5 mouse cellular contexts compared by ENCODE assay signal in genomic region chr9:31051509-31051908, GRCm38 (mm10). TPM values are rescaled to one million over a fixed set of nuclear protein-coding genes. Genes with fewer than 3 reads are reported as not detected.
DNase-seq lines count a peak whose midpoint lies in the region.
"Not testable (repeated sequence)": the region's sequence is repeated elsewhere in the genome, so short reads cannot be mapped to it uniquely, and the experiment has no call there.

No protein-coding gene starts in this region.

- H3K4me3 ChIP-seq in ES-E14 (ENCODE audit: insufficient read depth in 1 of 2, low read depth in 1 of 2, low read length in 2 of 2, poor library complexity in 1 of 2, severe bottlenecking in 1 of 2), result not testable (repeated sequence)

- not testable (repeated sequence) for H3K9ac ChIP-seq in ES-E14 (ENCODE audit: insufficient read depth, low read depth, low read length, poor library complexity, severe bottlenecking)

- H3K36me3 ChIP-seq in ES-E14 (ENCODE audit: control insufficient read depth, insufficient read depth, low read length, poor library complexity, severe bottlenecking), result not testable (repeated sequence)

- not testable (repeated sequence) for H3K27ac ChIP-seq in ES-E14 (ENCODE audit: insufficient read depth, low read depth, low read length, poor library complexity, severe bottlenecking)

- in situ Hi-C loops in ES-E14 (cut with MboI; ENCODE audit: low sequenced_read_pairs in 2 of 2, unreplicated experiment in 2 of 2), result not testable (repeated sequence)

- peak; percentile 84 for DNase-seq in ES-CJ7 (ENCODE audit: low read depth, low spot score)
- DNase-seq in ES-E14 (ENCODE audit: low read depth, low spot score), result peak; percentile 42
- DNase-seq in R1 (ENCODE audit: low read depth, low spot score), result peak; percentile 75
- peak; percentile 43 for DNase-seq in WW6 (ENCODE audit: low read depth, low spot score)
- peak; percentile 86 for DNase-seq in ZHBTc4 (ENCODE audit: low read depth, low spot score)

- not testable (repeated sequence) for H3K9me3 ChIP-seq in ES-E14 (ENCODE audit: control insufficient read depth, insufficient read depth, low read depth, low read length)

- H3K4me1 ChIP-seq in ES-E14 (ENCODE audit: control insufficient read depth in 2 of 2, insufficient read depth in 2 of 2, low read length in 2 of 2, poor library complexity in 1 of 2), result peaks cover 0 to 15% of the 10 kb centered on the region in 2 experiments

RNA-seq across cellular contexts. Expression of gene Zbtb44, which starts 21.1 kb away (rescaled TPM):
- 33.1 and 33.7 TPM in 2 replicates for total RNA-seq in ES-E14 (2012; rRNA removed)
